8 mouse cellular contexts compared by ENCODE assay signal in genomic region chr6:39377311-39377827, GRCm38 (mm10). TPM values are rescaled to one million over a fixed set of nuclear protein-coding genes. Genes with fewer than 3 reads are reported as not detected.
A peak's percentile ranks its signal among the peaks of the same experiment; 100 is the strongest.
DNase-seq lines count a peak whose midpoint lies in the region; ATAC-seq and TF ChIP-seq lines count a peak whose summit lies in the region.

Slc37a3 (minus strand) TSS chr6:39377675.

- H3K4me2 ChIP-seq in CH12.LX (ENCODE audit: insufficient read depth, low read depth, poor library complexity, severe bottlenecking) = peak within 1 kb of the TSS; percentile 65
- peak within 1 kb of the TSS; percentile 83 for H3K4me2 ChIP-seq in forebrain, embryonic 11.5 days (ENCODE audit: low read depth, low read length, severe bottlenecking)
- H3K4me2 ChIP-seq in heart, embryonic 16.5 days (ENCODE audit: low read depth, low read length) = peak within 1 kb of the TSS; percentile 79
- peak within 1 kb of the TSS; percentile 96 for H3K4me2 ChIP-seq in liver, embryonic 13.5 days
- peak within 1 kb of the TSS; percentile 69 for H3K4me2 ChIP-seq in stomach, embryonic 15.5 days

- no peak within 1 kb of the TSS for H3K27ac ChIP-seq in CH12.LX (ENCODE audit: insufficient read depth, low read depth)
- no peak within 1 kb of the TSS for H3K27ac ChIP-seq in forebrain, embryonic 11.5 days (ENCODE audit: low read depth, low read length)
- H3K27ac ChIP-seq in heart, embryonic 16.5 days (ENCODE audit: low read length) = peak within 1 kb of the TSS; percentile 56; the same call in 1 of the 2 replicates
- peak within 1 kb of the TSS; percentile 36; the same call in 1 of the 2 replicates for H3K27ac ChIP-seq in liver, embryonic 13.5 days
- peak within 1 kb of the TSS; percentile 49; the same call in 1 of the 2 replicates for H3K27ac ChIP-seq in stomach, embryonic 15.5 days

- WGBS in forebrain, embryonic 11.5 days = 0% methylated on average over 43 of the region's 43 CpGs
- 0% methylated on average over 42 of the region's 43 CpGs for WGBS in heart, embryonic 16.5 days
- under 1% methylated on average over 43 of the region's 43 CpGs for WGBS in liver, embryonic 13.5 days (ENCODE audit: insufficient replicate concordance)
- WGBS in stomach, embryonic 15.5 days = under 1% methylated on average over 41 of the region's 43 CpGs

- H3K4me3 ChIP-seq in CH12.LX (replicated peaks in 1 of 3; ENCODE audit: low read depth in 2 of 3, low read length in 2 of 3, poor library complexity in 1 of 3) = peak within 1 kb of the TSS; percentile 75 to 94 (median 91)
- H3K4me3 ChIP-seq in forebrain, embryonic 11.5 days (ENCODE audit: low read depth, low read length) = peak within 1 kb of the TSS; percentile 93
- peak within 1 kb of the TSS; percentile 82 for H3K4me3 ChIP-seq in heart, embryonic 16.5 days (ENCODE audit: low read length)
- H3K4me3 ChIP-seq in liver, embryonic 13.5 days (replicated peaks) = peak within 1 kb of the TSS; percentile 91
- H3K4me3 ChIP-seq in stomach, embryonic 15.5 days (replicated peaks) = peak within 1 kb of the TSS; percentile 95

- peak; percentile 77; the same call in 1 of the 2 replicates for TF ChIP-seq POLR2A in CH12.LX (IDR thresholded peaks at IDR 0.05; ENCODE audit: low read depth, low read length)

- peaks cover 3% of the 10 kb centered on the region; the same call in 1 of the 2 replicates for H3K79me2 ChIP-seq in CH12.LX (replicated peaks; ENCODE audit: control insufficient read depth, extremely low read depth, insufficient read depth, poor library complexity, severe bottlenecking)

- ATAC-seq in forebrain, embryonic 11.5 days (replicated peaks; ENCODE audit: low FRiP score) = peak; percentile 92
- ATAC-seq in heart, embryonic 16.5 days (replicated peaks; ENCODE audit: extremely low read depth, insufficient read depth, low FRiP score) = peak; percentile 88
- ATAC-seq in liver, embryonic 13.5 days (ENCODE audit: low read depth) = peak; percentile 86
- peak; percentile 89 for ATAC-seq in stomach, embryonic 15.5 days (ENCODE audit: insufficient read depth, low FRiP score, low read depth)

- no peak for TF ChIP-seq CTCF in CH12.LX (conservative IDR thresholded peaks at IDR 0.05 in 1 of 2, IDR thresholded peaks at IDR 0.05 in 1 of 2; ENCODE audit: low read depth in 2 of 2, low read length in 2 of 2)

- H3K9ac ChIP-seq in CH12.LX (ENCODE audit: insufficient read depth, low read depth) = peak within 1 kb of the TSS; percentile 80
- peak within 1 kb of the TSS; percentile 88 for H3K9ac ChIP-seq in forebrain, embryonic 11.5 days (ENCODE audit: low read length)
- H3K9ac ChIP-seq in heart, embryonic 16.5 days (ENCODE audit: low read length) = peak within 1 kb of the TSS; percentile 94
- H3K9ac ChIP-seq in liver, embryonic 13.5 days = peak within 1 kb of the TSS; percentile 91
- H3K9ac ChIP-seq in stomach, embryonic 15.5 days = peak within 1 kb of the TSS; percentile 76

- H3K9me3 ChIP-seq in CH12.LX (replicated peaks; ENCODE audit: low read length) = peaks cover 7% of the 10 kb centered on the region
- no peaks in the 10 kb centered on the region for H3K9me3 ChIP-seq in forebrain, embryonic 11.5 days (ENCODE audit: control insufficient read depth, low read length)
- H3K9me3 ChIP-seq in heart, embryonic 16.5 days (replicated peaks; ENCODE audit: control insufficient read depth, low read length) = no peaks in the 10 kb centered on the region
- no peaks in the 10 kb centered on the region for H3K9me3 ChIP-seq in liver, embryonic 13.5 days (replicated peaks)
- no peaks in the 10 kb centered on the region for H3K9me3 ChIP-seq in stomach, embryonic 15.5 days

- TF ChIP-seq RAD21 in CH12.LX (IDR thresholded peaks at IDR 0.05; ENCODE audit: low read depth, low read length) = no peak

- DNase-seq in CH12.LX (ENCODE audit: extremely low read depth) = peak; percentile 91
- DNase-seq in c-Kit-positive CD71-negative TER-119-negative erythroid progenitor cells, embryonic 14.5 days (ENCODE audit: low read depth) = peak; percentile 59
- peak; percentile 94 for DNase-seq in forebrain, embryonic 11.5 days (ENCODE audit: low spot score)
- DNase-seq in kidney, postnatal 25 days = peak; percentile 94 to 96
- peak; percentile 77 for DNase-seq in liver, embryonic 13.5 days
- DNase-seq in neural tube, embryonic 10.5 days (ENCODE audit: extremely low spot score, low spot score) = peak; percentile 89

- peaks cover 5 to 12% of the 10 kb centered on the region in 2 experiments for H3K36me3 ChIP-seq in CH12.LX (replicated peaks in 1 of 2; ENCODE audit: control insufficient read depth in 1 of 2, insufficient read depth in 1 of 2, low read length in 1 of 2)
- H3K36me3 ChIP-seq in forebrain, embryonic 11.5 days (ENCODE audit: control insufficient read depth, insufficient read depth, low read length) = no peaks in the 10 kb centered on the region
- H3K36me3 ChIP-seq in heart, embryonic 16.5 days (ENCODE audit: control insufficient read depth, insufficient read depth) = peaks cover 5% of the 10 kb centered on the region; the same call in 1 of the 2 replicates
- no peaks in the 10 kb centered on the region for H3K36me3 ChIP-seq in liver, embryonic 13.5 days
- H3K36me3 ChIP-seq in stomach, embryonic 15.5 days = no peaks in the 10 kb centered on the region

- TF ChIP-seq EP300 in CH12.LX (IDR thresholded peaks at IDR 0.05; ENCODE audit: low read length) = no peak

- no peaks in the 10 kb centered on the region for H3K27me3 ChIP-seq in CH12.LX (replicated peaks)
- H3K27me3 ChIP-seq in forebrain, embryonic 11.5 days (ENCODE audit: control insufficient read depth, insufficient read depth, low read length) = peaks cover 2% of the 10 kb centered on the region; the same call in 1 of the 2 replicates
- H3K27me3 ChIP-seq in heart, embryonic 16.5 days (ENCODE audit: control insufficient read depth, insufficient read depth, low read length) = no peaks in the 10 kb centered on the region; the same call in 1 of the 2 replicates
- H3K27me3 ChIP-seq in liver, embryonic 13.5 days = peaks cover 61% of the 10 kb centered on the region
- no peaks in the 10 kb centered on the region for H3K27me3 ChIP-seq in stomach, embryonic 15.5 days (replicated peaks)

- dilution Hi-C loops in CH12.LX (cut with MboI; ENCODE audit: extremely low pct_ligation_motif_present, extremely low pct_unique_long_range_greater_than_20kb, low sequenced_read_pairs) = no loop called here

- in situ Hi-C loops in CH12.LX (cut with MboI; ENCODE audit: low pct_ligation_motif_present, low pct_unique_long_range_greater_than_20kb, low sequenced_read_pairs) = no loop called here

- H3K4me1 ChIP-seq in CH12.LX (ENCODE audit: control insufficient read depth in 1 of 2, insufficient read depth in 2 of 2) = peaks cover 13 to 47% of the 10 kb centered on the region in 2 experiments
- H3K4me1 ChIP-seq in forebrain, embryonic 11.5 days (replicated peaks; ENCODE audit: control insufficient read depth, insufficient read depth, low read length) = 0 out of 2 replicates have a peak, but pooled peaks cover 4% of the 10 kb centered on the region
- peaks cover 23% of the 10 kb centered on the region for H3K4me1 ChIP-seq in heart, embryonic 16.5 days (ENCODE audit: control insufficient read depth, insufficient read depth, low read length)
- peaks cover 33% of the 10 kb centered on the region for H3K4me1 ChIP-seq in liver, embryonic 13.5 days (replicated peaks)
- peaks cover 20% of the 10 kb centered on the region for H3K4me1 ChIP-seq in stomach, embryonic 15.5 days

TF ChIP-seq in CH12.LX, 34 proteins besides CTCF, POLR2A, EP300 and RAD21 (continues in another document):
- TF ChIP-seq POLR2AphosphoS2 (IDR thresholded peaks at IDR 0.05; ENCODE audit: low read depth, low read length) = no peak
- TF ChIP-seq ELF1 (IDR thresholded peaks at IDR 0.05; ENCODE audit: low read depth, low read length) = peak; percentile 81
- no peak for TF ChIP-seq PAX5 (IDR thresholded peaks at IDR 0.05; ENCODE audit: low read length)
- TF ChIP-seq RCOR1 (conservative IDR thresholded peaks at IDR 0.05; ENCODE audit: low read depth, low read length) = no peak
- TF ChIP-seq JUN (IDR thresholded peaks at IDR 0.05; ENCODE audit: insufficient read depth, low read depth, low read length) = no peak
- TF ChIP-seq TCF12 (IDR thresholded peaks at IDR 0.05; ENCODE audit: low read depth, low read length) = peak; percentile 57; the same call in 1 of the 2 replicates
- no peak for TF ChIP-seq E2F4 (IDR thresholded peaks at IDR 0.05; ENCODE audit: insufficient replicate concordance, low read depth, low read length)
- TF ChIP-seq ZKSCAN1 (IDR thresholded peaks at IDR 0.05; ENCODE audit: borderline replicate concordance, low read depth, low read length) = no peak
- no peak for TF ChIP-seq SMC3 (IDR thresholded peaks at IDR 0.05; ENCODE audit: low read depth, low read length)
- TF ChIP-seq NRF1 (IDR thresholded peaks at IDR 0.05; ENCODE audit: low read depth, low read length) = no peak
- TF ChIP-seq MXI1 (IDR thresholded peaks at IDR 0.05; ENCODE audit: low read depth, low read length) = peak; percentile 37; the same call in 1 of the 2 replicates
- TF ChIP-seq HCFC1 (IDR thresholded peaks at IDR 0.05; ENCODE audit: low read depth, low read length) = peak; percentile 98
- no peak for TF ChIP-seq ZNF384 (IDR thresholded peaks at IDR 0.05; ENCODE audit: low read depth, low read length)
- TF ChIP-seq TBP (conservative IDR thresholded peaks at IDR 0.05; ENCODE audit: low read depth, low read length) = no peak
- TF ChIP-seq KAT2A (IDR thresholded peaks at IDR 0.05; ENCODE audit: insufficient replicate concordance, low read length) = peak; percentile 88; the same call in 1 of the 2 replicates
- TF ChIP-seq BHLHE40 (IDR thresholded peaks at IDR 0.05; ENCODE audit: low read depth, low read length) = peak; percentile 97
- no peak for TF ChIP-seq IRF4 (IDR thresholded peaks at IDR 0.05; ENCODE audit: low read depth, low read length)
- no peak for TF ChIP-seq ZMIZ1 (IDR thresholded peaks at IDR 0.05; ENCODE audit: low read depth, low read length)
- TF ChIP-seq ZC3H11A (IDR thresholded peaks at IDR 0.05; ENCODE audit: low read depth, low read length) = no peak
- no peak for TF ChIP-seq MEF2A (IDR thresholded peaks at IDR 0.05; ENCODE audit: borderline replicate concordance, low read depth, low read length)
- TF ChIP-seq GABPA (IDR thresholded peaks at IDR 0.05; ENCODE audit: insufficient replicate concordance, low read depth, low read length) = peak; percentile 33; the same call in 1 of the 2 replicates
- peak; percentile 96 for TF ChIP-seq USF1 (IDR thresholded peaks at IDR 0.05; ENCODE audit: low read depth, low read length)

RNA-seq across cellular contexts. Expression of gene Slc37a3, which starts in this region (rescaled TPM):
- total RNA-seq in CH12.LX (2012; rRNA removed) (6.5 and 8.0 TPM in 2 replicates), CH12.LX (2014; rRNA removed) (2.6 and 4.5 TPM in 2 replicates)
- 5.6 and 8.7 TPM in 2 replicates for polyA plus RNA-seq in CH12.LX (2012; ENCODE audit: insufficient read length, low read depth)
- 36.7 and 39.4 TPM in 2 replicates for polyA plus RNA-seq in forebrain, embryonic 11.5 days (2014; fragmentation: Nextera tagmentation; extraction: Ambion mirVana)
- polyA plus RNA-seq in heart, embryonic 16.5 days (2015; fragmentation: Nextera tagmentation; extraction: Ambion mirVana) = 28.4 and 30.9 TPM in 2 replicates
- 6.8 and 8.0 TPM in 2 replicates for polyA plus RNA-seq in liver, embryonic 13.5 days (2015; fragmentation: Nextera tagmentation; extraction: Ambion mirVana)
- 36.9 and 44.0 TPM in 2 replicates for polyA plus RNA-seq in stomach, embryonic 15.5 days (2015; fragmentation: Nextera tagmentation; extraction: Ambion mirVana)

Comparison
In these comparisons a context has a peak if more than half of its experiments do, and no peak if none do; other contexts are left out.
1. H3K27ac ChIP-seq: peak in heart, embryonic 16.5 days (single experiment), liver, embryonic 13.5 days (single experiment) and stomach, embryonic 15.5 days (single experiment); none in CH12.LX (single experiment) and forebrain, embryonic 11.5 days (single experiment).
2. Peak in every context shown above with its lines, with median percentiles within 50 percentile points of each other: DNase-seq, H3K4me2 ChIP-seq, H3K4me3 ChIP-seq, H3K9ac ChIP-seq and ATAC-seq.